20 mouse cellular contexts compared by ENCODE assay signal in genomic region chr19:7585279-7585678, GRCm38 (mm10). TPM values are rescaled to one million over a fixed set of nuclear protein-coding genes. Genes with fewer than 3 reads are reported as not detected.
DNase-seq lines count a peak whose midpoint lies in the region; TF ChIP-seq lines count a peak whose summit lies in the region.
"Had no signal": no experiment of that assay in that cellular context is flagged by ENCODE, and none has a peak within 500 bp of the region (broad histone marks: within the 10 kb centered on the region; RNA-seq: fewer than 3 reads in every experiment).

No protein-coding gene starts in this region.

- no peak overlapping the region for H3K4me3 ChIP-seq in layer of hippocampus, adult 2 months
- H3K4me3 ChIP-seq: embryonic facial prominence, embryonic 10.5 days; erythroblast, embryonic 14.5 days; left cerebral cortex, adult 2 months; limb, embryonic 12.5 days; midbrain, embryonic 10.5 days had no signal

- DNase-seq in cerebellum, postnatal 14 days: peak; percentile 16 to 18
- no peak for DNase-seq in cerebellum, adult 9-11 months
- DNase-seq in layer of hippocampus, adult 2 months (ENCODE audit: low spot score in 2 of 2): peak in 1 of 2 experiments; percentile 11
- no peak for DNase-seq in layer of hippocampus, postnatal 25 days (ENCODE audit: extremely low spot score in 1 of 2, low spot score in 1 of 2)
- DNase-seq in adrenal gland, postnatal 36 days: peak; percentile 67 to 78
- DNase-seq in heart, postnatal 14 days: peak; percentile 17 to 32
- no peak for DNase-seq in embryo, embryonic 10 days (ENCODE audit: low spot score)
- no peak for DNase-seq in MN1 (ENCODE audit: low spot score)
- DNase-seq: kidney, adult 9 months; lung, postnatal 10 days; right cerebral cortex, adult 18-20 months; thymus, postnatal 4 days had no signal

- intact Hi-C loops in heart, postnatal 14 days (cut with DNase I): no loop called here

- no peak for TF ChIP-seq CTCF in layer of hippocampus, adult 2 months (conservative IDR thresholded peaks at IDR 0.05)

- H3K27ac ChIP-seq in layer of hippocampus, adult 2 months: peak overlapping the region; percentile 64
- H3K27ac ChIP-seq: embryonic facial prominence, embryonic 10.5 days; left cerebral cortex, adult 2 months; limb, embryonic 12.5 days; liver, embryonic 14.5 days; midbrain, embryonic 10.5 days had no signal

RNA-seq across cellular contexts. Expression of gene Lgals12, which starts 21.7 kb away (rescaled TPM):
- under 1 TPM; 0.13 to 0.17 TPM for total RNA-seq in layer of hippocampus, adult 2 months (2021)
- under 1 TPM; 0.28 to 0.32 TPM for total RNA-seq in layer of hippocampus, postnatal 25 days (2021)
- 10 to 100 TPM; 21.0 to 38.8 TPM for total RNA-seq in adrenal gland, postnatal 36 days (2021)
- 1 to 10 TPM in 1 of 2 experiments, under 1 TPM in 1; 0.44 to 1.6 TPM for total RNA-seq in heart, postnatal 14 days (2021)
- total RNA-seq: granulocyte monocyte progenitor cell, adult 5-6 weeks; neutrophil, adult 5-6 weeks had no signal

RNA-seq across cellular contexts. Expression of gene Hrasls5, which starts 27.1 kb away (rescaled TPM):
- total RNA-seq in layer of hippocampus, adult 2 months (2021): not detected
- not detected for total RNA-seq in layer of hippocampus, postnatal 25 days (2021)
- under 1 TPM; 0.26 to 0.70 TPM for total RNA-seq in adrenal gland, postnatal 36 days (2021)
- not detected for total RNA-seq in heart, postnatal 14 days (2021)
- total RNA-seq: granulocyte monocyte progenitor cell, adult 5-6 weeks; left cerebral cortex, adult 2 months; neutrophil, adult 5-6 weeks had no signal

RNA-seq across cellular contexts. Expression of gene Pla2g16, which starts 28.0 kb away (rescaled TPM):
- total RNA-seq in layer of hippocampus, adult 2 months (2021): 10 to 100 TPM; 29.8 to 34.2 TPM
- total RNA-seq in layer of hippocampus, postnatal 25 days (2021): 10 to 100 TPM; 22.1 to 26.9 TPM
- 10 to 100 TPM; 54.2 to 78.7 TPM for total RNA-seq in adrenal gland, postnatal 36 days (2021)
- total RNA-seq in heart, postnatal 14 days (2021): 10 to 100 TPM; 77.3 to 83.3 TPM

Comparison
In these comparisons a context has a peak if more than half of its experiments do, and no peak if none do; other contexts are left out.
1. DNase-seq: peak in cerebellum, postnatal 14 days (2 of 2), adrenal gland, postnatal 36 days (2 of 2) and heart, postnatal 14 days (2 of 2); none in cerebellum, adult 9-11 months (single experiment), layer of hippocampus, postnatal 25 days (0 of 2), embryo, embryonic 10 days (single experiment) and MN1 (single experiment).
2. RNA of gene Lgals12, which starts 21.7 kb away (total RNA-seq): 21.0 to 38.8 TPM in adrenal gland, postnatal 36 days; 0.44 to 1.6 TPM in heart, postnatal 14 days, 0.28 to 0.32 TPM in layer of hippocampus, postnatal 25 days and 0.13 to 0.17 TPM in layer of hippocampus, adult 2 months; every median in the first group is over 4 times any median in the second.